Mouse (Mus musculus): ENCODE measurements at regions not wholly inside any gene's neighbourhood (a gene's known extent, or its start where the extent isn't known, plus 50 kb on each side); places are given as distances from the start of the nearest gene placed in this dataset.

DNA sequence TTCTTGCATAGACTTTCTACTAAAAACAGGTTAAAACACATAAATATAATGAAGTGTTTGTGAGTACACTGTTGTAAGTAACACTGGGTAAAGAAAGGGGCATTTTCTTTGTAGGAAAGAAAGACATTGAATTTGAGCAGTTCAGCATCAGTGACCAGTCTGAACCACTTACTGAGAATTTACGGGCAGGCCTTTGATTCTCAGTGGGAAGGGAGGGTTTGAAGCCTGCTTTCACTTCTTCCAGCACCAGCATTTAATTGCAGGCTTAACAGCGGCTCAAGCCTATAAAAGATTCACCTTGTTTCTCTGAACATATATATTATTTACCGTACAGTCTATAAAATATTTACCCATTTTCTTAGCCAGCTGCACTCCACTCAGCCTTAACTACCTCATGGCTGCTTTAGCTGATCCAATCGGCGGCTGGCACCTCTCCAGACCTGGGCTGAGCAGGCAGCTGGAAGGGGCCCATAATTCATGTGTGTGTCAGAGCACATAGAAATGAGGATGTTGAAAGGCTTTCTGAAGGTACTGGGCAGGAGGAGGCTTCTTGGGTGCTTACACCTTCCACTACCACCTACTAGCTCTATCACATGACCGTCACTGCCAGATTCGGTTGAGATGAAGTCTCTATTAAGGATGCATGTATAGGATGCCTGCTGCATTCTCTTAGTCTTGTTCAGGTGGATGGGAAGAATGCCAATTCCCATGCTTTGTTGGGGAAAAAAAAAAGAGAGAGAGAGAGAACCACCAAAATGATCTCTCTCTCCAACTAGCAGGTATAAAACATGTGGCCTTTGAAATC is 50.0 kb upstream of the Fggy start:
- DNase-seq: peak in 1 of 2 experiments; percentile 33

All from lung, postnatal 4 days (tissue).